Comparison of ENCODE assay signal across 24 mouse cellular contexts in genomic region chr11:91575406-91575805, GRCm38 (mm10). TPM values are rescaled to one million over a fixed set of nuclear protein-coding genes. Genes with fewer than 3 reads are reported as not detected.
A peak's percentile ranks its signal among the peaks of the same experiment; 100 is the strongest.
DNase-seq lines count a peak whose midpoint lies in the region.
"Had no signal": no experiment of that assay in that cellular context is flagged by ENCODE, and none has a peak within 500 bp of the region (broad histone marks: within the 10 kb centered on the region; RNA-seq: fewer than 3 reads in every experiment).

No protein-coding gene starts in this region.

- intact Hi-C loops in heart, postnatal 10 days (cut with DNase I) = no loop called here

- DNase-seq in cerebellum, postnatal 10 days = peak; percentile 58 to 71
- DNase-seq in cerebellum, adult 11 months = no peak
- peak; percentile 5 to 24 for DNase-seq in heart, postnatal 10 days
- DNase-seq in heart, adult 11 months = no peak
- peak; percentile 1 for DNase-seq in lung, postnatal 14 days
- DNase-seq in lung, postnatal 25 days (ENCODE audit: low spot score) = no peak
- peak; percentile 12 to 19 for DNase-seq in gastrocnemius, postnatal 4 days (ENCODE audit: low spot score in 2 of 2)
- DNase-seq in kidney, adult 8-10 months = no peak
- DNase-seq: adrenal gland, adult 8-10 months; cerebellum, adult 2 months; cerebellum, postnatal 36 days; kidney, adult 11 months; kidney, postnatal 25 days; lung, postnatal 4 days; midbrain, embryonic 14.5 days; right cerebral cortex, postnatal 4 days; thymus, postnatal 4 days had no signal

RNA-seq across cellular contexts. Expression of gene Kif2b, which starts 2.0 kb away (rescaled TPM):
- total RNA-seq in heart, postnatal 10 days (2021) = not detected
- total RNA-seq in gastrocnemius, postnatal 4 days (2021) = not detected
- total RNA-seq: adrenal gland, adult 8-10 months; heart, adult 2 months; heart, postnatal 36 days; layer of hippocampus, adult 18-20 months; layer of hippocampus, postnatal 10 days; left cerebral cortex, adult 2 months; left cerebral cortex, postnatal 25 days; megakaryocyte-erythroid progenitor cell, adult 5-6 weeks had no signal

Comparison
In these comparisons a context has a peak if more than half of its experiments do, and no peak if none do; other contexts are left out.
1. DNase-seq: peak in cerebellum, postnatal 10 days (2 of 2), heart, postnatal 10 days (2 of 2), lung, postnatal 14 days (single experiment) and gastrocnemius, postnatal 4 days (2 of 2); none in cerebellum, adult 11 months (single experiment), heart, adult 11 months (single experiment), lung, postnatal 25 days (single experiment) and kidney, adult 8-10 months (0 of 2).